Mouse (Mus musculus) CH12.LX (cell line): ENCODE measurements at regions not wholly inside any gene's neighbourhood (a gene's known extent, or its start where the extent isn't known, plus 50 kb on each side); places are given as distances from the start of the nearest gene placed in this dataset.

Experiments
- DNase-seq: peaks from one replicate; pipeline ENCODE4 v3.0.0-alpha.2; 2013; ENCODE audit errors: extremely low read depth
- H3K27ac ChIP-seq: 2 replicates; pipeline ENCODE4 v1.5.1; 2012; ENCODE audit warnings: low read depth, mild to moderate bottlenecking, control low read depth, moderate library complexity; ENCODE audit not compliant: insufficient read depth
- H3K27me3 ChIP-seq: replicated peaks from 2 replicates; pipeline ENCODE3; 2012; ENCODE audit warnings: inconsistent platforms
- H3K36me3 ChIP-seq, 2 experiments: replicated peaks in 1 of 2; 2 replicates each; pipeline versions ENCODE3 to v1.6.1; 2012; ENCODE audit warnings: inconsistent platforms in 1 of 2, low read length in 1 of 2, mild to moderate bottlenecking in 1 of 2, mixed read lengths in 1 of 2, moderate library complexity in 1 of 2; ENCODE audit not compliant: control insufficient read depth in 1 of 2, insufficient read depth in 1 of 2
- H3K4me1 ChIP-seq, 2 experiments: 2 replicates each; pipeline ENCODE4 v1.6.1; 2012; ENCODE audit warnings: inconsistent platforms in 1 of 2, moderate library complexity in 1 of 2; ENCODE audit not compliant: insufficient read depth in 2 of 2, control insufficient read depth in 1 of 2
- H3K4me2 ChIP-seq: 2 replicates; pipeline ENCODE4 v1.6.1; 2012; ENCODE audit warnings: low read depth, mild to moderate bottlenecking, control low read depth; ENCODE audit not compliant: poor library complexity, insufficient read depth, severe bottlenecking
- H3K4me3 ChIP-seq, 3 experiments: fragments of 150-350 bp in 1 of 3; sonication (generic) in 1 of 3; replicated peaks in 1 of 3; 2 replicates each; pipeline versions ENCODE3 to v1.5.1; 2011 to 2012; ENCODE audit warnings: low read depth in 2 of 3, low read length in 2 of 3, mild to moderate bottlenecking in 2 of 3, moderate library complexity in 2 of 3, control low read depth in 1 of 3, improper control_type of control experiment in 1 of 3, inconsistent platforms in 1 of 3, mixed read lengths in 1 of 3; ENCODE audit not compliant: poor library complexity in 1 of 3
- H3K79me2 ChIP-seq: replicated peaks from 2 replicates; pipeline ENCODE4 v1.6.1; 2012; ENCODE audit warnings: mild to moderate bottlenecking, moderate library complexity; ENCODE audit not compliant: control insufficient read depth, poor library complexity, insufficient read depth, severe bottlenecking; ENCODE audit errors: extremely low read depth
- H3K9ac ChIP-seq: 2 replicates; pipeline ENCODE4 v1.6.1; 2012; ENCODE audit warnings: low read depth, mild to moderate bottlenecking, control low read depth, moderate library complexity; ENCODE audit not compliant: insufficient read depth
- H3K9me3 ChIP-seq: replicated peaks from 2 replicates; pipeline ENCODE3; 2012; ENCODE audit warnings: low read length, inconsistent platforms, mixed read lengths
- BHLHE40 ChIP-seq: IDR thresholded peaks from 2 replicates; pipeline ENCODE4 v1.6.1; 2011; ENCODE audit warnings: mild to moderate bottlenecking, low read depth, low read length, improper control_type of control experiment
- CHD1 ChIP-seq: IDR thresholded peaks from 2 replicates; pipeline ENCODE4 v1.6.1; 2012; ENCODE audit warnings: low read depth, low read length, improper control_type of control experiment, inconsistent platforms
- CHD2 ChIP-seq: IDR thresholded peaks from 2 replicates; pipeline ENCODE4 v1.6.1; 2011; ENCODE audit warnings: low read length, improper control_type of control experiment
- EP300 ChIP-seq: IDR thresholded peaks from 2 replicates; pipeline ENCODE4 v1.6.1; 2011; ENCODE audit warnings: low read length, improper control_type of control experiment
- ETS1 ChIP-seq: conservative IDR thresholded peaks from 2 replicates; pipeline ENCODE4 v1.6.1; 2012; ENCODE audit warnings: low read depth, mild to moderate bottlenecking, inconsistent platforms, low read length, improper control_type of control experiment, moderate library complexity
- GABPA ChIP-seq: IDR thresholded peaks from 2 replicates; pipeline ENCODE4 v1.6.1; 2012; ENCODE audit warnings: low read depth, low read length, improper control_type of control experiment, inconsistent platforms; ENCODE audit not compliant: insufficient replicate concordance
- JUND ChIP-seq: conservative IDR thresholded peaks from 2 replicates; pipeline ENCODE4 v1.6.1; 2011; ENCODE audit warnings: low read depth, low read length, improper control_type of control experiment
- KAT2A ChIP-seq: IDR thresholded peaks from 2 replicates; pipeline ENCODE4 v1.6.1; 2012; ENCODE audit warnings: low read length, improper control_type of control experiment, inconsistent platforms; ENCODE audit not compliant: insufficient replicate concordance
- MAFK ChIP-seq: IDR thresholded peaks from 2 replicates; pipeline ENCODE4 v1.6.1; 2011; ENCODE audit warnings: low read length, improper control_type of control experiment; ENCODE audit not compliant: insufficient replicate concordance
- MEF2A ChIP-seq: IDR thresholded peaks from 2 replicates; pipeline ENCODE4 v1.6.1; 2014; ENCODE audit warnings: low read depth, mild to moderate bottlenecking, inconsistent platforms, low read length, improper control_type of control experiment, borderline replicate concordance
- MXI1 ChIP-seq: IDR thresholded peaks from 2 replicates; pipeline ENCODE4 v1.6.1; 2011; ENCODE audit warnings: mild to moderate bottlenecking, low read depth, low read length, improper control_type of control experiment
- MYC ChIP-seq: IDR thresholded peaks from 2 replicates; pipeline ENCODE4 v1.6.1; 2011; ENCODE audit warnings: low read depth, mild to moderate bottlenecking, improper control_type of control experiment, low read length
- NELFE ChIP-seq: IDR thresholded peaks from 2 replicates; pipeline ENCODE4 v1.6.1; 2011; ENCODE audit warnings: low read depth, low read length, improper control_type of control experiment
- PAX5 ChIP-seq: IDR thresholded peaks from 2 replicates; pipeline ENCODE4 v1.6.1; 2012; ENCODE audit warnings: low read length, inconsistent platforms, mixed read lengths
- RCOR1 ChIP-seq: conservative IDR thresholded peaks from 2 replicates; pipeline ENCODE4 v1.6.1; 2012; ENCODE audit warnings: low read depth, mild to moderate bottlenecking, inconsistent platforms, low read length, improper control_type of control experiment
- SIN3A ChIP-seq: IDR thresholded peaks from 2 replicates; pipeline ENCODE4 v1.6.1; 2012; ENCODE audit warnings: low read length, improper control_type of control experiment, inconsistent platforms
- TBP ChIP-seq: conservative IDR thresholded peaks from 2 replicates; pipeline ENCODE4 v1.6.1; 2011; ENCODE audit warnings: low read depth, low read length, improper control_type of control experiment
- TCF12 ChIP-seq: IDR thresholded peaks from 2 replicates; pipeline ENCODE4 v1.6.1; 2014; ENCODE audit warnings: low read depth, mild to moderate bottlenecking, inconsistent platforms, low read length, improper control_type of control experiment
- UBTF ChIP-seq: IDR thresholded peaks from 2 replicates; pipeline ENCODE4 v1.6.1; 2012; ENCODE audit warnings: low read depth, mild to moderate bottlenecking, inconsistent platforms, low read length, improper control_type of control experiment, moderate library complexity
- USF2 ChIP-seq: conservative IDR thresholded peaks from 2 replicates; pipeline ENCODE4 v1.6.1; 2011; ENCODE audit warnings: low read depth, low read length, improper control_type of control experiment
- ZC3H11A ChIP-seq: IDR thresholded peaks from 2 replicates; pipeline ENCODE4 v1.6.1; 2012; ENCODE audit warnings: low read depth, mild to moderate bottlenecking, inconsistent platforms, low read length, improper control_type of control experiment
- ZMIZ1 ChIP-seq: IDR thresholded peaks from 2 replicates; pipeline ENCODE4 v1.6.1; 2012; ENCODE audit warnings: low read depth, mild to moderate bottlenecking, inconsistent platforms, low read length, improper control_type of control experiment
- ZNF384 ChIP-seq: IDR thresholded peaks from 2 replicates; pipeline ENCODE4 v1.6.1; 2012; ENCODE audit warnings: low read depth, low read length, improper control_type of control experiment, inconsistent platforms
- dilution Hi-C: fragments of 300-500 bp; cut with MboI; formaldehyde crosslinking; loops from 2 replicates; pipeline ENCODE4 v1.14.3; 2020; ENCODE audit warnings: low sequenced_read_pairs; ENCODE audit not compliant: extremely low pct_unique_long_range_greater_than_20kb, extremely low pct_ligation_motif_present
- in situ Hi-C: fragments of 300-500 bp; cut with MboI; formaldehyde crosslinking; loops from 3 replicates; pipeline ENCODE4 v1.14.3; 2019; ENCODE audit warnings: low sequenced_read_pairs, low pct_ligation_motif_present, low pct_unique_long_range_greater_than_20kb, mixed read lengths

- dilution Hi-C loops: no loop called here
- Histone ChIP-seq H3K27me3 (no peaks in the 10 kb centered on the region), H3K9me3 (no peaks in the 10 kb centered on the region), H3K36me3 (no peaks in the 10 kb centered on the region), H3K4me1 (peaks cover 6 to 13% of the 10 kb centered on the region in 2 experiments), H3K27ac (no peak overlapping the region), H3K4me3 (no peak overlapping the region), H3K9ac (no peak overlapping the region), H3K4me2 (no peak overlapping the region), H3K79me2 (no peaks in the 10 kb centered on the region)
- in situ Hi-C loops: no loop called here
- no peak for TF ChIP-seq MYC
- TF ChIP-seq TCF12: no peak
- TF ChIP-seq TBP: no peak
- no peak for TF ChIP-seq NELFE
- no peak for TF ChIP-seq GABPA
- no peak for TF ChIP-seq CHD1
- TF ChIP-seq RCOR1: no peak
- no peak for TF ChIP-seq MEF2A
- TF ChIP-seq MXI1: no peak
- TF ChIP-seq KAT2A: no peak
- TF ChIP-seq SIN3A: no peak
- no peak for TF ChIP-seq USF2
- no peak for TF ChIP-seq JUND
- no peak for TF ChIP-seq ETS1
- no peak for TF ChIP-seq UBTF
- DNase-seq: no peak
These were observed 257.5 kb downstream of the Gm49356 start for GRCm38 (mm10) chr15:59146586-59147085.

GRCm38 (mm10) chr15:59148531-59148930, 259.4 kb downstream of the Gm49356 start:
- Histone ChIP-seq H3K27ac (no peak overlapping the region), H3K9ac (no peak overlapping the region), H3K79me2 (no peaks in the 10 kb centered on the region), H3K9me3 (no peaks in the 10 kb centered on the region), H3K36me3 (no peaks in the 10 kb centered on the region), H3K27me3 (no peaks in the 10 kb centered on the region), H3K4me3 (no peak overlapping the region), H3K4me2 (no peak overlapping the region), H3K4me1 (peaks cover 14 to 29% of the 10 kb centered on the region in 2 experiments)
- in situ Hi-C loops (no loop called here), dilution Hi-C loops (no loop called here)
- TF ChIP-seq RCOR1: no peak
- TF ChIP-seq ZMIZ1: no peak
- no peak for TF ChIP-seq ZC3H11A
- no peak for TF ChIP-seq ZNF384
- no peak for TF ChIP-seq MAFK
- no peak for TF ChIP-seq UBTF
- TF ChIP-seq PAX5: no peak
- TF ChIP-seq MXI1: no peak
- no peak for TF ChIP-seq CHD2
- no peak for TF ChIP-seq EP300
- TF ChIP-seq BHLHE40: no peak
- DNase-seq: no peak
